ENCODE assay signal across 9 mouse cellular contexts in genomic region chr10:14055533-14055981, GRCm38 (mm10).
DNase-seq lines count a peak whose midpoint lies in the region; ATAC-seq and TF ChIP-seq lines count a peak whose summit lies in the region.
"Had no signal": no experiment of that assay in that cellular context is flagged by ENCODE, and none has a peak within 500 bp of the region (broad histone marks: within the 10 kb centered on the region; RNA-seq: fewer than 3 reads in every experiment).

No protein-coding gene starts in this region.

- H3K4me3 ChIP-seq in kidney, postnatal 0 days (replicated peaks; ENCODE audit: low read depth, low read length): no peak overlapping the region
- H3K4me3 ChIP-seq: erythroblast, embryonic 14.5 days had no signal

- peaks cover 19% of the 10 kb centered on the region for H3K4me1 ChIP-seq in kidney, postnatal 0 days (replicated peaks; ENCODE audit: insufficient read depth, low read length)

- peak; percentile 61; the same call in 1 of the 2 replicates for ATAC-seq in kidney, postnatal 0 days (replicated peaks; ENCODE audit: low FRiP score, low read depth)

- H3K27ac ChIP-seq in kidney, postnatal 0 days: peak overlapping the region; percentile 59

- H3K4me2 ChIP-seq in kidney, postnatal 0 days (ENCODE audit: low read length): no peak overlapping the region

- 14% methylated on average over 9 of the region's 9 CpGs for WGBS in kidney, postnatal 0 days

- no peaks in the 10 kb centered on the region for H3K27me3 ChIP-seq in kidney, postnatal 0 days (ENCODE audit: insufficient read depth, low read length)

- H3K9me3 ChIP-seq in kidney, postnatal 0 days (replicated peaks; ENCODE audit: low read length): no peaks in the 10 kb centered on the region

- no peak for TF ChIP-seq CTCF in kidney, postnatal 0 days (IDR thresholded peaks at IDR 0.05; ENCODE audit: low read depth)

- no peak overlapping the region for H3K9ac ChIP-seq in kidney, postnatal 0 days (ENCODE audit: low read depth, low read length)

- peak; percentile 33 to 79 for DNase-seq in adrenal gland, adult (ENCODE audit: inconsistent age in 2 of 2, low spot score in 1 of 2)
- DNase-seq in adrenal gland, adult 18-20 months (ENCODE audit: low spot score in 2 of 2): no peak
- peak; percentile 4 for DNase-seq in right cerebral cortex, postnatal 25 days
- DNase-seq in right cerebral cortex, postnatal 36 days (ENCODE audit: low spot score in 2 of 2): no peak
- DNase-seq in heart, adult 8-10 months (ENCODE audit: low spot score): peak; percentile 50
- peak; percentile 74 for DNase-seq in kidney, postnatal 0 days (ENCODE audit: low spot score)
- peak; percentile 80 for DNase-seq in skeletal muscle tissue, adult 2 months (ENCODE audit: low read depth, low spot score)
- no peak for DNase-seq in testis, postnatal 14 days (ENCODE audit: low spot score)

- H3K36me3 ChIP-seq in kidney, postnatal 0 days (ENCODE audit: insufficient read depth, low read length): no peaks in the 10 kb centered on the region

Comparison
In these comparisons a context has a peak if more than half of its experiments do, and no peak if none do; other contexts are left out.
1. DNase-seq: peak in adrenal gland, adult (2 of 2), right cerebral cortex, postnatal 25 days (single experiment), heart, adult 8-10 months (single experiment), kidney, postnatal 0 days (single experiment) and skeletal muscle tissue, adult 2 months (single experiment); none in adrenal gland, adult 18-20 months (0 of 2), right cerebral cortex, postnatal 36 days (0 of 2) and testis, postnatal 14 days (single experiment).